Mouse (Mus musculus): Measurements from ENCODE around the gene Sfrp4. TPM values are rescaled to one million over a fixed set of nuclear protein-coding genes. Genes with fewer than 3 reads are reported as not detected.

Sfrp4 gene
- polyA plus RNA-seq, 1 experiment from 2014 or later = 0.70 TPM

- Histone ChIP-seq H3K4me2 (no peak overlapping the region), H3K36me3 (ENCODE audit: control insufficient read depth, insufficient read depth, low read length) (no peaks in the 10 kb centered on the region), H3K9ac (ENCODE audit: low read depth, low read length) (no peak overlapping the region), H3K4me3 (ENCODE audit: low read depth, low read length) (no peak overlapping the region), H3K27me3 (ENCODE audit: control insufficient read depth, insufficient read depth, low read length) (no peaks in the 10 kb centered on the region), H3K9me3 (replicated peaks; ENCODE audit: control insufficient read depth, low read length) (no peaks in the 10 kb centered on the region), H3K4me1 (ENCODE audit: control insufficient read depth, insufficient read depth, low read length) (no peaks in the 10 kb centered on the region), H3K27ac (ENCODE audit: low read depth, low read length) (no peak overlapping the region)
- ATAC-seq (replicated peaks; ENCODE audit: insufficient number of reproducible peaks, low FRiP score, low TSS enrichment) = no peak
- WGBS (ENCODE audit: insufficient replicate concordance) = 86% methylated on average over 2 of the region's 2 CpGs
These were observed 26.9 kb downstream of the Sfrp4 start for GRCm38 (mm10) chr13:19649824-19650223.

- no peak overlapping the region for H3K27ac ChIP-seq (ENCODE audit: low read depth, low read length)
- no peak overlapping the region for H3K4me3 ChIP-seq (ENCODE audit: low read depth, low read length)
- 82% methylated on average over 2 of the region's 2 CpGs for WGBS (ENCODE audit: insufficient replicate concordance)
- no peaks in the 10 kb centered on the region for H3K9me3 ChIP-seq (replicated peaks; ENCODE audit: control insufficient read depth, low read length)
- H3K4me1 ChIP-seq (ENCODE audit: control insufficient read depth, insufficient read depth, low read length) = no peaks in the 10 kb centered on the region
- no peak overlapping the region for H3K4me2 ChIP-seq
- no peak for ATAC-seq (replicated peaks; ENCODE audit: insufficient number of reproducible peaks, low FRiP score, low TSS enrichment)
- H3K9ac ChIP-seq (ENCODE audit: low read depth, low read length) = no peak overlapping the region
- H3K36me3 ChIP-seq (ENCODE audit: control insufficient read depth, insufficient read depth, low read length) = no peaks in the 10 kb centered on the region
- no peaks in the 10 kb centered on the region for H3K27me3 ChIP-seq (ENCODE audit: control insufficient read depth, insufficient read depth, low read length)
These were observed 29.5 kb downstream of the Sfrp4 start for GRCm38 (mm10) chr13:19652405-19652804.

GRCm38 (mm10) chr13:19668355-19669140, 45.6 kb downstream of the Sfrp4 start:
- 72% methylated on average over 4 of the region's 4 CpGs for WGBS (ENCODE audit: insufficient replicate concordance)
- H3K9me3 ChIP-seq (replicated peaks; ENCODE audit: control insufficient read depth, low read length) = no peaks in the 10 kb centered on the region
- no peak overlapping the region for H3K4me3 ChIP-seq (ENCODE audit: low read depth, low read length)
- H3K9ac ChIP-seq (ENCODE audit: low read depth, low read length) = no peak overlapping the region
- H3K27ac ChIP-seq (ENCODE audit: low read depth, low read length) = no peak overlapping the region
- no peaks in the 10 kb centered on the region for H3K4me1 ChIP-seq (ENCODE audit: control insufficient read depth, insufficient read depth, low read length)
- H3K4me2 ChIP-seq = no peak overlapping the region
- no peak for ATAC-seq (replicated peaks; ENCODE audit: insufficient number of reproducible peaks, low FRiP score, low TSS enrichment)
- no peaks in the 10 kb centered on the region for H3K27me3 ChIP-seq (ENCODE audit: control insufficient read depth, insufficient read depth, low read length)
- H3K36me3 ChIP-seq (ENCODE audit: control insufficient read depth, insufficient read depth, low read length) = no peaks in the 10 kb centered on the region

GRCm38 (mm10) chr13:19674025-19674424, 51.1 kb downstream of the Sfrp4 start:
- Histone ChIP-seq H3K36me3 (ENCODE audit: control insufficient read depth, insufficient read depth, low read length) (no peaks in the 10 kb centered on the region), H3K4me2 (no peak overlapping the region), H3K27ac (ENCODE audit: low read depth, low read length) (no peak overlapping the region), H3K4me3 (ENCODE audit: low read depth, low read length) (no peak overlapping the region), H3K4me1 (ENCODE audit: control insufficient read depth, insufficient read depth, low read length) (no peaks in the 10 kb centered on the region), H3K9ac (ENCODE audit: low read depth, low read length) (no peak overlapping the region), H3K9me3 (replicated peaks; ENCODE audit: control insufficient read depth, low read length) (no peaks in the 10 kb centered on the region), H3K27me3 (ENCODE audit: control insufficient read depth, insufficient read depth, low read length) (no peaks in the 10 kb centered on the region)
- WGBS (ENCODE audit: insufficient replicate concordance) = 84% methylated on average over 3 of the region's 3 CpGs
- ATAC-seq (replicated peaks; ENCODE audit: insufficient number of reproducible peaks, low FRiP score, low TSS enrichment) = no peak

GRCm38 (mm10) chr13:19674601-19675000, 51.7 kb downstream of the Sfrp4 start:
- H3K4me1 ChIP-seq (ENCODE audit: control insufficient read depth, insufficient read depth, low read length) = no peaks in the 10 kb centered on the region
- H3K9ac ChIP-seq (ENCODE audit: low read depth, low read length) = no peak overlapping the region
- no peaks in the 10 kb centered on the region for H3K36me3 ChIP-seq (ENCODE audit: control insufficient read depth, insufficient read depth, low read length)
- no peaks in the 10 kb centered on the region for H3K9me3 ChIP-seq (replicated peaks; ENCODE audit: control insufficient read depth, low read length)
- H3K4me2 ChIP-seq = no peak overlapping the region
- no peak overlapping the region for H3K27ac ChIP-seq (ENCODE audit: low read depth, low read length)
- no peak overlapping the region for H3K4me3 ChIP-seq (ENCODE audit: low read depth, low read length)
- no peak for ATAC-seq (replicated peaks; ENCODE audit: insufficient number of reproducible peaks, low FRiP score, low TSS enrichment)
- no peaks in the 10 kb centered on the region for H3K27me3 ChIP-seq (ENCODE audit: control insufficient read depth, insufficient read depth, low read length)

Other genes with a start within 250 kb of the Sfrp4 start
- gene Stard3nl, start 227.3 kb upstream of the Sfrp4 start, polyA plus RNA-seq (2014; fragmentation: Nextera tagmentation; extraction: Ambion mirVana) = 91.5 and 96.2 TPM in 2 replicates
- 26.8 and 34.1 TPM in 2 replicates for gene Epdr1, start 3.2 kb upstream of the Sfrp4 start, polyA plus RNA-seq (2014; fragmentation: Nextera tagmentation; extraction: Ambion mirVana)
- not detected in 2 replicates for gene Nme8, start 74.7 kb downstream of the Sfrp4 start, polyA plus RNA-seq (2014; fragmentation: Nextera tagmentation; extraction: Ambion mirVana)
- 0.17 TPM in 1 of 2 replicates, not detected in the other for gene Gpr141, start 201.2 kb downstream of the Sfrp4 start, polyA plus RNA-seq (2014; fragmentation: Nextera tagmentation; extraction: Ambion mirVana)

All from heart, embryonic 11.5 days (tissue).